Mouse (Mus musculus): ENCODE results near the gene Pam. TPM values are rescaled to one million over a fixed set of nuclear protein-coding genes. Genes with fewer than 3 reads are reported as not detected.

Pam gene
- polyA plus RNA-seq, 1 experiment from 2014 or later = 77.3 TPM

DNA sequence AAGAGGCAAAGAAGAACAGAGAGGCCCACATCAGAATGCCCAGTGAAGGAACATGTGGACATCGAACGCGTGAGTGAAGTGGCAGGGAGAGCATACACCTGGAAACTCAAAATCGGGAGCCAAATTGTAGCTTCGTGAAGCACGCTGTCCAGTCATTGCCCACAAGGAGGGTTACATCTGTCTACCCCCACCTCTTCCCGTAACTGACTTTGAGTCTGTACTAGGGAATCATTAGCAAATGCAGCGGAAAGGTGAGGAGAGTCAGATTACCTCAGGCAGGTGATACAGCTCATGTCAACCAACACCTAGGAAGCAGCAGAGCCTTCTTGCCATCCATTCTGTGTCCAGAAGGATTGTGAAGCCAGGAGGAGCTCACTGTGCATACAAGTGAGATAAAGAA is 39.9 kb downstream of the Pam start:
- Histone ChIP-seq H3K4me3 (ENCODE audit: low read depth, low read length) (no peak overlapping the region), H3K9ac (replicated peaks; ENCODE audit: low read depth, low read length) (no peak overlapping the region), H3K9me3 (ENCODE audit: control insufficient read depth, low read depth, low read length) (no peaks in the 10 kb centered on the region), H3K4me2 (replicated peaks; ENCODE audit: low read depth, low read length) (no peak overlapping the region), H3K4me1 (ENCODE audit: control insufficient read depth, insufficient read depth, low read length) (no peaks in the 10 kb centered on the region), H3K36me3 (ENCODE audit: control insufficient read depth, insufficient read depth, low read length) (no peaks in the 10 kb centered on the region), H3K27me3 (ENCODE audit: control insufficient read depth, insufficient read depth, low read length) (no peaks in the 10 kb centered on the region), H3K27ac (ENCODE audit: low read length) (no peak overlapping the region)
- no peak for ATAC-seq (ENCODE audit: insufficient number of reproducible peaks, insufficient read depth, low FRiP score, low read depth)
- whole genome bisulfite sequencing = 89% methylated on average over 8 of the region's 8 CpGs

DNA sequence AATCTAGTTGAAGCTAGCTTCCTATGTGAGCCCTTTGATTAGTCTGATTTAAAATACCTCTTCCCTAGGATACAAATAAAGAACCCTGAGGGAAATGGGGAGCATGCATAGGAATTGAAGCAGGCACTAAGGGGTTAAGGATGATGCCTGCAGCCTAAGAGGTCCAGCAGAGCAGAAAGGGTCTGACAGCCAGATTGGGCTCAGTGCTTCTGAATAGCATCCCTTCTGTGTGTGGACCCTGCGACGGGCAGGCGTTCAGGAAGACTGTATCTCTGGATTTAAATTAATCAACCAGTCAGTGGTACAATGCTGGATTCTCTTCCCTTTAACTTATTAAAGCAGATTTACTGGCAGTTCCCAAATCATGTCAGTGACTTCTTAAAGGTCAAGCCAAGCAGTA is 41.5 kb downstream of the Pam start:
- no peaks in the 10 kb centered on the region for H3K9me3 ChIP-seq (ENCODE audit: control insufficient read depth, low read depth, low read length)

DNA sequence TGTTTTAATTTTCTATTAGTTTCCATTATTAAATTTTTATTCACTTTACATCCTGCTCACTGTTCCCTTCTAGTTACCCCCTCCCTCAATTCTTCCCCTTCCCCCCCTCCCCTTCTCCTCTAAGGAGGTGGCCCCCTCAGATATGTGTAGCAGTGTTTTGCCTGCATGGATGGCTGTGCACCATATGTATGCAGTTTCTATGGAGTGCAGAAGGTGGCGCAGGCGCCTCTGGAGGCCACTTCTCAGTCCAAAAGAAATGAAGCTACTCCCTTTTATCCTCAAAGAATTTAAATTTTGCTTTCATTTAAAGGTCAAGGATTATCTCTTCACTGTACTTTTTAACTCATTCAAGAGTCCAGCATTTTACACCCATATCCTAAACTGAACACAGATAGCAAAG is 42.0 kb downstream of the Pam start:
- Histone ChIP-seq H3K9me3 (ENCODE audit: control insufficient read depth, low read depth, low read length) (no peaks in the 10 kb centered on the region), H3K36me3 (ENCODE audit: control insufficient read depth, insufficient read depth, low read length) (no peaks in the 10 kb centered on the region), H3K27ac (ENCODE audit: low read length) (no peak overlapping the region), H3K27me3 (ENCODE audit: control insufficient read depth, insufficient read depth, low read length) (no peaks in the 10 kb centered on the region), H3K9ac (replicated peaks; ENCODE audit: low read depth, low read length) (no peak overlapping the region), H3K4me2 (replicated peaks; ENCODE audit: low read depth, low read length) (no peak overlapping the region), H3K4me1 (ENCODE audit: control insufficient read depth, insufficient read depth, low read length) (no peaks in the 10 kb centered on the region), H3K4me3 (ENCODE audit: low read depth, low read length) (no peak overlapping the region)
- WGBS = 88% methylated on average over 2 of the region's 2 CpGs
- no peak for ATAC-seq (ENCODE audit: insufficient number of reproducible peaks, insufficient read depth, low FRiP score, low read depth)

More for the DNA sequence above, 41.5 kb downstream of the Pam start:
- Histone ChIP-seq H3K4me3 (ENCODE audit: low read depth, low read length) (no peak overlapping the region), H3K27me3 (ENCODE audit: control insufficient read depth, insufficient read depth, low read length) (no peaks in the 10 kb centered on the region), H3K27ac (ENCODE audit: low read length) (no peak overlapping the region), H3K4me2 (replicated peaks; ENCODE audit: low read depth, low read length) (no peak overlapping the region), H3K36me3 (ENCODE audit: control insufficient read depth, insufficient read depth, low read length) (no peaks in the 10 kb centered on the region), H3K4me1 (ENCODE audit: control insufficient read depth, insufficient read depth, low read length) (no peaks in the 10 kb centered on the region), H3K9ac (replicated peaks; ENCODE audit: low read depth, low read length) (no peak overlapping the region)
- no peak for ATAC-seq (ENCODE audit: insufficient number of reproducible peaks, insufficient read depth, low FRiP score, low read depth)
- WGBS = 62% methylated on average over 3 of the region's 3 CpGs

GRCm38 (mm10) chr1:98052775-98053174 is 42.7 kb downstream of the Pam start:
- no peak for ATAC-seq (ENCODE audit: insufficient number of reproducible peaks, insufficient read depth, low FRiP score, low read depth)
- Histone ChIP-seq H3K4me3 (ENCODE audit: low read depth, low read length) (no peak overlapping the region), H3K9me3 (ENCODE audit: control insufficient read depth, low read depth, low read length) (no peaks in the 10 kb centered on the region), H3K27me3 (ENCODE audit: control insufficient read depth, insufficient read depth, low read length) (no peaks in the 10 kb centered on the region), H3K4me1 (ENCODE audit: control insufficient read depth, insufficient read depth, low read length) (no peaks in the 10 kb centered on the region), H3K4me2 (replicated peaks; ENCODE audit: low read depth, low read length) (no peak overlapping the region), H3K9ac (replicated peaks; ENCODE audit: low read depth, low read length) (no peak overlapping the region), H3K36me3 (ENCODE audit: control insufficient read depth, insufficient read depth, low read length) (no peaks in the 10 kb centered on the region), H3K27ac (ENCODE audit: low read length) (no peak overlapping the region)
- WGBS = 85% methylated on average over 4 of the region's 4 CpGs

- Histone ChIP-seq H3K27ac (ENCODE audit: low read length) (no peak overlapping the region), H3K9ac (replicated peaks; ENCODE audit: low read depth, low read length) (no peak overlapping the region), H3K9me3 (ENCODE audit: control insufficient read depth, low read depth, low read length) (no peaks in the 10 kb centered on the region), H3K4me3 (ENCODE audit: low read depth, low read length) (no peak overlapping the region), H3K4me1 (ENCODE audit: control insufficient read depth, insufficient read depth, low read length) (no peaks in the 10 kb centered on the region), H3K4me2 (replicated peaks; ENCODE audit: low read depth, low read length) (no peak overlapping the region), H3K27me3 (ENCODE audit: control insufficient read depth, insufficient read depth, low read length) (no peaks in the 10 kb centered on the region), H3K36me3 (ENCODE audit: control insufficient read depth, insufficient read depth, low read length) (no peaks in the 10 kb centered on the region)
- ATAC-seq (ENCODE audit: insufficient number of reproducible peaks, insufficient read depth, low FRiP score, low read depth) = peak; percentile 75; the same call in 1 of the 2 replicates
- 22% methylated on average over 3 of the region's 3 CpGs for WGBS
Measured at GRCm38 (mm10) chr1:98051039-98051438, 44.4 kb downstream of the Pam start.

DNA sequence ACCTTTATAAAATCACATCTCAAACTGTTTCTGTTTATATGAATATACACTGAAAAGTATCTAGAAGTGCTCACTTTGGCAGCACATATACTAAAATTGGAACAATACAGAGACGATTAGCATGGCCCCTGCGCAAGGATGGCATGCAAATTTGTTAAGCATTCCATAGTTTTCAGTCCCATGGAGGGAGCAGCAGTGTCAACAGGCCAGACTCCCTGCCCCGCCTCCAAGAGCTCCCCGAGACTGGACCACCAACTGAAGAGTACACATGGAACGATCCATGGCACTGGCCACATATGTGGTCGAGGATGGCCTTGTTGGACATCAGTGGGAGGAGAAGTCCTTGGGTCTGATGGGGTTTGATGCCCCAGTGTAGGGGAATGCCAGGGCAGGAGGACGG is 45.7 kb downstream of the Pam start:
- 88% methylated on average over 7 of the region's 7 CpGs for WGBS

GRCm38 (mm10) chr1:98048218-98048801 is 47.1 kb downstream of the Pam start:
- H3K4me1 ChIP-seq (ENCODE audit: control insufficient read depth, insufficient read depth, low read length) = no peaks in the 10 kb centered on the region
- WGBS = 27% methylated on average over 5 of the region's 5 CpGs
- H3K36me3 ChIP-seq (ENCODE audit: control insufficient read depth, insufficient read depth, low read length) = no peaks in the 10 kb centered on the region
- no peaks in the 10 kb centered on the region for H3K9me3 ChIP-seq (ENCODE audit: control insufficient read depth, low read depth, low read length)
- no peaks in the 10 kb centered on the region for H3K27me3 ChIP-seq (ENCODE audit: control insufficient read depth, insufficient read depth, low read length)
- H3K27ac ChIP-seq (ENCODE audit: low read length) = no peak overlapping the region
- H3K9ac ChIP-seq (replicated peaks; ENCODE audit: low read depth, low read length) = no peak overlapping the region
- H3K4me3 ChIP-seq (ENCODE audit: low read depth, low read length) = no peak overlapping the region
- ATAC-seq (ENCODE audit: insufficient number of reproducible peaks, insufficient read depth, low FRiP score, low read depth) = no peak
- H3K4me2 ChIP-seq (replicated peaks; ENCODE audit: low read depth, low read length) = no peak overlapping the region

More for the DNA sequence above, 45.7 kb downstream of the Pam start:
- H3K27me3 ChIP-seq (ENCODE audit: control insufficient read depth, insufficient read depth, low read length) = no peaks in the 10 kb centered on the region
- H3K27ac ChIP-seq (ENCODE audit: low read length) = no peak overlapping the region
- H3K4me2 ChIP-seq (replicated peaks; ENCODE audit: low read depth, low read length) = no peak overlapping the region
- no peak for ATAC-seq (ENCODE audit: insufficient number of reproducible peaks, insufficient read depth, low FRiP score, low read depth)
- H3K9ac ChIP-seq (replicated peaks; ENCODE audit: low read depth, low read length) = no peak overlapping the region
- no peak overlapping the region for H3K4me3 ChIP-seq (ENCODE audit: low read depth, low read length)
- H3K9me3 ChIP-seq (ENCODE audit: control insufficient read depth, low read depth, low read length) = no peaks in the 10 kb centered on the region
- no peaks in the 10 kb centered on the region for H3K36me3 ChIP-seq (ENCODE audit: control insufficient read depth, insufficient read depth, low read length)
- no peaks in the 10 kb centered on the region for H3K4me1 ChIP-seq (ENCODE audit: control insufficient read depth, insufficient read depth, low read length)

DNA sequence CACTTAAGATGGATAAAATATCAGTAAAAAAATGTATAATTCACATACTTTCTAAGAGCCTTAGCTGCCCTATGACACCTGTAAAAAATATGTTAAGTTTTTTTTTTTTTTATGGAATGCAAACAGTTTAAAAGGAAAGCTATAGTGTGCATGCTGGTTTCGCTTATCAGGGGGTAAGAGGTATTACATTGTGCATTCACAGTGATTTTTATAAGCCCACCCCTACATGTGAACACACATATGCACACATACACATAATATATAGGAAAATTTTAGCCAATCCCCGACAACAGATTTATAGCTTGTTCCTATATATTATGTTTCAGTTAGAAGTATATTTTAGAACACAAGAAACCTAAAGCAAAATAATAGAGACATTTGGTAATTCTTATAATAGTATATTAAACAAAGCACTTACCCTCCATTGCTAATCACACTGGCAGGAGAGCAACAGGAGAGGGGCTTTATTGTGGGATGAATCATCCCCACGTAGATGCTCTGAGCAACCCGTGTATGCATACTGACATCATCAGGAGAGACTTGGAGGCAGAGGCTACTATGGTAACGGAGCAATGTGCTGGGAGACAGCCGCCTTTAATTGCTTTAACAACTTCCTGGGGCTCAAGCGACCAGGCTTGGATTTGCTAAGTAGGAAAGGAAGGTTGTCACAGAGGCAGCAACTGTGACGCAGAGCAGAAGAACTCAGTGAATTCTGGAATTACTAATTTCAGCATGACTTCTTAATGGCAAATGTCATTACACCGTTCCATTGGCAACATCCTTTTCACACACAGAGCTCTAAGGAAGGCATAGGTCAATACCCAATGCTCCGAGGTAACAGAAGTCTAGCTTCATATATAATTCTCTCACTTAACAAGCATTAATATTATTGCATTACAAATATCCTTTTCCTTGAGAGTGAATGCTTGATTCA is 47.9 kb downstream of the Pam start:
- Histone ChIP-seq H3K9ac (replicated peaks; ENCODE audit: low read depth, low read length) (no peak overlapping the region), H3K9me3 (ENCODE audit: control insufficient read depth, low read depth, low read length) (no peaks in the 10 kb centered on the region), H3K27me3 (ENCODE audit: control insufficient read depth, insufficient read depth, low read length) (no peaks in the 10 kb centered on the region), H3K4me3 (ENCODE audit: low read depth, low read length) (no peak overlapping the region), H3K4me2 (replicated peaks; ENCODE audit: low read depth, low read length) (no peak overlapping the region), H3K36me3 (ENCODE audit: control insufficient read depth, insufficient read depth, low read length) (no peaks in the 10 kb centered on the region), H3K27ac (ENCODE audit: low read length) (no peak overlapping the region), H3K4me1 (ENCODE audit: control insufficient read depth, insufficient read depth, low read length) (no peaks in the 10 kb centered on the region)
- WGBS = 23% methylated on average over 10 of the region's 10 CpGs
- peak; percentile 77; the same call in 1 of the 2 replicates for ATAC-seq (ENCODE audit: insufficient number of reproducible peaks, insufficient read depth, low FRiP score, low read depth)

All from stomach, embryonic 14.5 days (tissue).